Mouse (Mus musculus) liver, adult 2 months (tissue): ENCODE data around the gene Macrod1.

ENCODE experiments used
- CTCF ChIP-seq: fragments of 200-500 bp; IDR thresholded peaks from 2 replicates; pipeline ENCODE4 v1.5.1; 2011; ENCODE audit warnings: low read depth, low read length, control low read depth
- POLR2A ChIP-seq: fragments of 200-500 bp; IDR thresholded peaks from 2 replicates; pipeline ENCODE4 v1.6.1; 2011; ENCODE audit warnings: low read length, control low read depth; ENCODE audit not compliant: insufficient read depth; ENCODE audit errors: extremely low read depth

GRCm38 (mm10) chr19:7133436-7133835 lies 76.8 kb downstream of the Macrod1 start:
- TF ChIP-seq CTCF (no peak), POLR2A (no peak)
